Mouse (Mus musculus) forebrain, embryonic 16.5 days (tissue): Measurements from ENCODE around the gene Pla2g3. TPM values are rescaled to one million over a fixed set of nuclear protein-coding genes. Genes with fewer than 3 reads are reported as not detected.

Source experiments
- ATAC-seq: fragments of 200-750 bp; cut with Nextera tagmentation; 2 replicates; pipeline ENCODE4 v1.8.0; 2017; ENCODE audit warnings: mild to moderate bottlenecking, moderate library complexity
- H3K27ac ChIP-seq: fragments of 300-500 bp; sonication (generic); 2 replicates; pipeline ENCODE4 v1.5.1; 2014; ENCODE audit warnings: low read length, control low read depth
- H3K27me3 ChIP-seq: fragments of 300-500 bp; sonication (generic); replicated peaks from 2 replicates; pipeline ENCODE4 v1.6.1; 2014; ENCODE audit warnings: low read length; ENCODE audit not compliant: control insufficient read depth, insufficient read depth
- H3K36me3 ChIP-seq: fragments of 300-500 bp; sonication (generic); 2 replicates; pipeline ENCODE4 v1.6.1; 2014; ENCODE audit not compliant: control insufficient read depth, insufficient read depth
- H3K4me1 ChIP-seq: fragments of 300-500 bp; sonication (generic); replicated peaks from 2 replicates; pipeline ENCODE4 v1.6.1; 2014; ENCODE audit warnings: low read length; ENCODE audit not compliant: control insufficient read depth, insufficient read depth
- H3K4me2 ChIP-seq: fragments of 300-500 bp; sonication (generic); 2 replicates; pipeline ENCODE4 v1.6.1; 2014; ENCODE audit warnings: mild to moderate bottlenecking, low read length, control low read depth
- H3K4me3 ChIP-seq: fragments of 300-500 bp; sonication (generic); replicated peaks from 2 replicates; pipeline ENCODE4 v1.5.1; 2014; ENCODE audit warnings: mild to moderate bottlenecking, low read length, control low read depth
- H3K9ac ChIP-seq: fragments of 300-500 bp; sonication (generic); replicated peaks from 2 replicates; pipeline ENCODE4 v1.6.1; 2014; ENCODE audit warnings: low read depth, low read length, control low read depth
- H3K9me3 ChIP-seq: fragments of 300-500 bp; sonication (generic); 2 replicates; pipeline ENCODE4 v1.6.1; 2016; ENCODE audit warnings: low read length; ENCODE audit not compliant: control insufficient read depth
- WGBS: fragments of 180-500 bp; shearing (Covaris S2); extraction: QIAGEN DNeasy Blood & Tissue Kit; methylation state at CpG from one replicate; pipeline ENCODE4 v1.1.7; 2014; 5-methylcytosine and 5-hydroxymethylcytosine counted together
- polyA plus RNA-seq: library from polyadenylated mRNA; unstranded; fragments of >200 nt; fragmentation: Nextera tagmentation; extraction: Ambion mirVana; gene quantifications from 2 replicates; pipeline ENCODE4 v1.2.1, GENCODE M21; 2015

Pla2g3 gene
- polyA plus RNA-seq, 1 experiment from 2014 or later: 1.0 TPM

- Histone ChIP-seq H3K9me3 (no peaks in the 10 kb centered on the region), H3K9ac (no peak overlapping the region), H3K27ac (no peak overlapping the region), H3K36me3 (no peaks in the 10 kb centered on the region), H3K4me2 (no peak overlapping the region), H3K27me3 (0 out of 2 replicates have a peak, but pooled peaks cover under 1% of the 10 kb centered on the region), H3K4me1 (peaks cover 3% of the 10 kb centered on the region; the same call in 1 of the 2 replicates), H3K4me3 (no peak overlapping the region)
- no peak for ATAC-seq
- WGBS: 93% methylated on average over 17 of the region's 17 CpGs
These were observed 34.4 kb downstream of the Pla2g3 start for GRCm38 (mm10) chr11:3522285-3523000.

- Histone ChIP-seq H3K36me3 (no peaks in the 10 kb centered on the region), H3K4me1 (no peaks in the 10 kb centered on the region), H3K27me3 (no peaks in the 10 kb centered on the region), H3K4me3 (no peak overlapping the region), H3K4me2 (no peak overlapping the region), H3K9ac (no peak overlapping the region), H3K9me3 (no peaks in the 10 kb centered on the region), H3K27ac (no peak overlapping the region)
- no peak for ATAC-seq
- 83% methylated on average over 7 of the region's 7 CpGs for WGBS
These were observed 35.9 kb downstream of the Pla2g3 start for GRCm38 (mm10) chr11:3523840-3524582.

DNA sequence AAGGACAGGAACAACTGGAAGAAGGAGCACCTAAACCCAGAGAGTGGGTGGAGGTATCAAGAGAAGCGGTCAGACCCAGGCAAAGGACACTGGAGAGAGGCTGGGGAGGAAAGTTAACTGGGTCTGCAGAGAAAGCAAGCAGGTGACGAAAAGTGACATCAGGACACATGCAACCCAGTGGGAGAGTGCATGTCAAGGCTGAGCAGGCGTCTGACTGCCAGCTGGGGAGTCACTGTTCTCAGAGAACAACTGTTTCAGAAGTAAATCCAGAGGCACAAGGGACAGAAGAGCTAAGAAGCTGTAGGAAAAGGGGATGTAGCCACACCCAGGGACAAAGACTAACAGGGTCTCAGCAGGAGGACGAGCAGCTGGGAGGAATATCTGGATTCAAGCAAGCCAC, 37.5 kb downstream of the Pla2g3 start:
- H3K9me3 ChIP-seq: no peaks in the 10 kb centered on the region
- no peak overlapping the region for H3K9ac ChIP-seq
- H3K4me1 ChIP-seq: no peaks in the 10 kb centered on the region
- H3K4me3 ChIP-seq: no peak overlapping the region
- no peaks in the 10 kb centered on the region; the same call in 1 of the 2 replicates for H3K36me3 ChIP-seq
- WGBS: 85% methylated on average over 4 of the region's 4 CpGs
- H3K4me2 ChIP-seq: no peak overlapping the region
- ATAC-seq: no peak
- H3K27ac ChIP-seq: no peak overlapping the region
- H3K27me3 ChIP-seq: no peaks in the 10 kb centered on the region

DNA sequence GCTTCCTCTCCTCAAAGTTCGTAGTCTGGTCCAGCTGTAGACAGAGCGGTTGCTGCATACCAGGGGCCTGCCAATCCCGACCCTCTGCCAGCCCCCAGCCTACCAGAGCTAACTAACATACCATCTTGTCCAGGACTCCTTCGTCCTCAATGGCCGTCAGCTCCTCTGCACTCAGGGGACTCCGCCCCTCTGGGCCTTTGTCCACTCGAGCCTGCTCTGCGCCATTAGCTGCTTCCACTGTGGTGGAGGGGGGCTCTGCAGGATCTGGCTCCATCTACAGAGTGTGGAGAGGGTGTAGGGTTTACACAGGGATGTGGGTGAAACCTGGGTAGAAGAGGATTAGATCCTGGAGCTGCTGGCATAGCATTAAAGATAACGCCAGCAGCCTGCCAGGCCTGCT, 38.1 kb downstream of the Pla2g3 start:
- no peaks in the 10 kb centered on the region for H3K9me3 ChIP-seq
- H3K27me3 ChIP-seq: no peaks in the 10 kb centered on the region
- H3K36me3 ChIP-seq: no peaks in the 10 kb centered on the region; the same call in 1 of the 2 replicates
- H3K4me2 ChIP-seq: no peak overlapping the region
- no peak overlapping the region for H3K4me3 ChIP-seq
- H3K9ac ChIP-seq: no peak overlapping the region
- no peak overlapping the region for H3K27ac ChIP-seq
- 72% methylated on average over 9 of the region's 9 CpGs for WGBS
- ATAC-seq: no peak
- no peaks in the 10 kb centered on the region for H3K4me1 ChIP-seq

DNA sequence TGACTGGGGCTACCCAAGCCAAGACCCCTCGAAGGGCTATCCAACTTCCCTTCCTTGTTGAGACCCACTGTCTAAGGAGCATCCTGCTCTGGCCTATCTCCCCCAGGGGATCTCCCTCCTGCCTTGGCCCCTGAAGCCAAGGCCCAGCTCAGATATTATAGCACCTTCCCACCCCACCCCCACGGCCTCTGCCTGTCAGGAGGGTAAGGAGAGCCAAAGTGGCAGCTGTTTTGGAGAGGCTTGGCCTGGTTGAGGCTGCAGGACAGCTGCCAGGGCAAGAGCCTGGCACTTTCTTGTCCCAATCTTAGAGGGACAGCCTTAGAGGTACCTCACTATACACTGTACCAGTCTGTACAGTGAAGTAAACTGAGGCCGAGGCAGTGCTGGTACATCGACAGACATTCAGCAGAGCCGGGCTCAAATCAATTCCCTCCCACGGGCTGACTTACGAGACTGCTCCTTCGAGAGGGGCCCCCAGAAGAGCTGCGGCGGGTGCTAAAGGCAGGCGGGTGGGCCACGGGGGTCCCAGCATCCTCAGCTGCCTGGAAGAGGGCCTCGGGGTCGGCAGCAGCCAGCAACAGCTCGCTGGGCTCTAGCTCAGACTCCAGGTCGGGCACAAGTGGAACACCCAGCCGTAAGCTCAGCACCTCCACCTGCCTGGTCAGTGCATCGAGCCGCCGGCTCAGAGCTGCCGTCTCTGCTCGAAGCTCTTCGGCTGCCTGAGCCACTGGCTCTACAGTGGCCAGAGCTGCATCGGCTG, 39.1 kb downstream of the Pla2g3 start:
- Histone ChIP-seq H3K4me1 (no peaks in the 10 kb centered on the region), H3K9ac (no peak overlapping the region), H3K27me3 (no peaks in the 10 kb centered on the region), H3K9me3 (no peaks in the 10 kb centered on the region), H3K36me3 (no peaks in the 10 kb centered on the region; the same call in 1 of the 2 replicates), H3K4me3 (no peak overlapping the region), H3K4me2 (no peak overlapping the region), H3K27ac (no peak overlapping the region)
- ATAC-seq: no peak
- WGBS: 92% methylated on average over 24 of the region's 24 CpGs

- no peaks in the 10 kb centered on the region for H3K27me3 ChIP-seq
- H3K9me3 ChIP-seq: no peaks in the 10 kb centered on the region
- WGBS: 77% methylated on average over 8 of the region's 8 CpGs
- no peak for ATAC-seq
- no peak overlapping the region for H3K4me2 ChIP-seq
- H3K36me3 ChIP-seq: no peaks in the 10 kb centered on the region; the same call in 1 of the 2 replicates
- no peak overlapping the region for H3K27ac ChIP-seq
- no peak overlapping the region for H3K9ac ChIP-seq
- H3K4me1 ChIP-seq: no peaks in the 10 kb centered on the region
- no peak overlapping the region for H3K4me3 ChIP-seq
These were observed 39.7 kb downstream of the Pla2g3 start for GRCm38 (mm10) chr11:3527766-3528165.

GRCm38 (mm10) chr11:3528208-3528607, 40.1 kb downstream of the Pla2g3 start:
- no peaks in the 10 kb centered on the region for H3K27me3 ChIP-seq
- H3K36me3 ChIP-seq: no peaks in the 10 kb centered on the region; the same call in 1 of the 2 replicates
- H3K9ac ChIP-seq: no peak overlapping the region
- H3K4me1 ChIP-seq: no peaks in the 10 kb centered on the region
- no peaks in the 10 kb centered on the region for H3K9me3 ChIP-seq
- no peak for ATAC-seq
- H3K4me2 ChIP-seq: no peak overlapping the region
- no peak overlapping the region for H3K27ac ChIP-seq
- H3K4me3 ChIP-seq: no peak overlapping the region
- 84% methylated on average over 6 of the region's 6 CpGs for WGBS

DNA sequence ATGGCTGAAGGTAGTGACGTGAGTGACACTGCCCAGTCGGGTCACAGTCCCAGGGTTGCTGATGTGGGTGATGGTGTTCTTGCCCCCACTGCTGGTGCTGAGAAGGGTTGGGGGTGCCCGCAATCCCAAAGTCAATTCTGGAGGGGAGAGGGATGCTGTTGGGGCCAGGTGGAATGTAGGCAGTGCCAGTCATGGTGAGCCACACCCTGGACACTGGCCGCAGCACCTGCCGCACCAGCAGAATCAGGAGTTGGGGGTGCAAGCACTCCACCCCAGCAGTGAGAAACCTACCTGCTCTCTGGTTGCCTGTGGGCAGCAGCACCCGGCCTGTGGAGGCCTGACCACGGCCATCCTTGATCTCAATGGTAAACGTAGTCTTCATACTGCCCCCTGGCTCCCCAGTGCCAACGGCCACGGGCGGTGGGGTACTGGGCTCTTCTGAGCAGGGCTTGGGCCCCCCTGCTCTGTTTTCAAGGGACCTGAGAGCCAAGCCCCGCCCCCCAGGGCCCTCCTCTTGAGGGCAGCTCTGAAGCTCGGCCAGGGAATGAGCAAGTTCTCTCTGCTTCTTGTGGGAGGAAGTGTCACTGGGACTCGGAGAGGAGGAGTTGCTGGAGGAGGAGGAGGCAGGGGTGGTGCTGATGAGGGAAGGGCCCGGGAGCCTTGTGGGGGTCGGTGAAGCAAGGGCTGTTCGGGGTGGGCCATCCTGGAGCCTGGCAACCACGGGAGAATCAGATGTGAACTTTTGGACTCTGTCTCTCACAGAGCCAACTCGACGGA, 41.6 kb downstream of the Pla2g3 start:
- Histone ChIP-seq H3K4me2 (no peak overlapping the region), H3K4me3 (no peak overlapping the region), H3K27ac (no peak overlapping the region), H3K36me3 (no peaks in the 10 kb centered on the region; the same call in 1 of the 2 replicates), H3K4me1 (no peaks in the 10 kb centered on the region), H3K27me3 (no peaks in the 10 kb centered on the region), H3K9me3 (no peaks in the 10 kb centered on the region), H3K9ac (no peak overlapping the region)
- ATAC-seq: no peak
- 88% methylated on average over 20 of the region's 20 CpGs for WGBS
